Mouse (Mus musculus) layer of hippocampus, adult 9-10 months (tissue): ENCODE results near the gene Plcb1.
A peak's percentile ranks its signal among the peaks of the same experiment; 100 is the strongest.

Source experiments
- DNase-seq: peaks from one replicate; pipeline ENCODE4 v3.0.0; 2022; ENCODE audit warnings: low spot score

Gene Plcb1

DNA sequence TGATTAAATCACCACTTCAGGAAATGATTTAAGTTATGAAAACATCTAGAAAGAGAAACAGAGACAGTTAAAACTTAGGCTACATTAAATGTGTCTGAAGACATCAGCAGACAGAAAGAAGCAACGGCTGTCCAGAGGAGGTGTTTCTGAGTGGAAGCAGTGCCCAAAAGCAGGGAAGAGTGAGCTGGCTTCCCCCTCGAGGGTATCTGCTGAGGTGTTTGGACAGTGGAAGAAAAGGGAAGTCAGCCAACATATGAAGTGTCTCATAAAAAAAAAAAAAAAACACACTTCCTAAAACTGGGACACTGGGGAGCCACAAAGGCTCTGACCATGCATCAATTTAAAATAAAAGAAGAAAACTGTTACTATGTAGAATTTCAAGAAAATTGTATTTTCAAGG, 625.8 kb downstream of the Plcb1 start:
- no peak for DNase-seq

DNA sequence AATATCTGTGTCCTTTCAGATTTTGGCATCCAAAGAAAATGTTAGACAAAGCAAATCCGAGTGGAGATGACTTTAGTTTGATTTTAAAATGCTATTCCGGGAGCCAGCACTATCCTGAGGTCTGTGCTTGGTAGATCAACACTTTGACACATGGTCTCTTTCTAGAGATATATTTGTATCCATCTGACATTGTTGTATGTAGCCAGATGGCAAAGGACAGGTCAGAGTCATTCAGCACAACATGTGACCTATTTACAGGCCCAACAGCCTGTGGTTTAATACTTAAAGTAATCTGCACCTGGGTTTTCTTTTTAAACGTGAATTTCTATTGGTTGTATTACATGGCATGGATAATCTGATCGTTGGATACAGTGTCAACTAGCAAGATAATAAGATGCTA, 629.3 kb downstream of the Plcb1 start:
- no peak for DNase-seq

DNA sequence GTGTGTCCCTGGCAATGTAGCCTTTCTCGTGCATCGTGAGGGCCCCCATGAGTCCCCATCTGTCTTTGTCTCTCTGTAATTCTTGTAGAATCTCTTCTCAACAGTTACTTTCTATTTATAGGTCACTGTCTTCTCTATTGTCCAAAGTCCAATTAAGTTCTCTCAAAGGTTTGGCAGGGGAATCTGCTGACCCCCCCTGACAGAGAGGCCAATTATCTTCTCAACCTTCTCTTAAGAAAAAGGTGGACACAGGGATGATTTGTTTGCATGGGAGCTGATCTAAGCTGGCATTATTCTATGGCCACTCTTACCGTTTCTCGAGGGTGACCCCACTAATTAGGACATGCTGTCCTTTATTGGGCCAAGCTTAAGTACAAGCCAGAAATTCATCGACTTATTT, 633.4 kb downstream of the Plcb1 start:
- no peak for DNase-seq

- no peak for DNase-seq
These were observed 649.2 kb downstream of the Plcb1 start for GRCm38 (mm10) chr2:135434947-135435515.

GRCm38 (mm10) chr2:135439034-135439433, 653.2 kb downstream of the Plcb1 start:
- no peak for DNase-seq

DNA sequence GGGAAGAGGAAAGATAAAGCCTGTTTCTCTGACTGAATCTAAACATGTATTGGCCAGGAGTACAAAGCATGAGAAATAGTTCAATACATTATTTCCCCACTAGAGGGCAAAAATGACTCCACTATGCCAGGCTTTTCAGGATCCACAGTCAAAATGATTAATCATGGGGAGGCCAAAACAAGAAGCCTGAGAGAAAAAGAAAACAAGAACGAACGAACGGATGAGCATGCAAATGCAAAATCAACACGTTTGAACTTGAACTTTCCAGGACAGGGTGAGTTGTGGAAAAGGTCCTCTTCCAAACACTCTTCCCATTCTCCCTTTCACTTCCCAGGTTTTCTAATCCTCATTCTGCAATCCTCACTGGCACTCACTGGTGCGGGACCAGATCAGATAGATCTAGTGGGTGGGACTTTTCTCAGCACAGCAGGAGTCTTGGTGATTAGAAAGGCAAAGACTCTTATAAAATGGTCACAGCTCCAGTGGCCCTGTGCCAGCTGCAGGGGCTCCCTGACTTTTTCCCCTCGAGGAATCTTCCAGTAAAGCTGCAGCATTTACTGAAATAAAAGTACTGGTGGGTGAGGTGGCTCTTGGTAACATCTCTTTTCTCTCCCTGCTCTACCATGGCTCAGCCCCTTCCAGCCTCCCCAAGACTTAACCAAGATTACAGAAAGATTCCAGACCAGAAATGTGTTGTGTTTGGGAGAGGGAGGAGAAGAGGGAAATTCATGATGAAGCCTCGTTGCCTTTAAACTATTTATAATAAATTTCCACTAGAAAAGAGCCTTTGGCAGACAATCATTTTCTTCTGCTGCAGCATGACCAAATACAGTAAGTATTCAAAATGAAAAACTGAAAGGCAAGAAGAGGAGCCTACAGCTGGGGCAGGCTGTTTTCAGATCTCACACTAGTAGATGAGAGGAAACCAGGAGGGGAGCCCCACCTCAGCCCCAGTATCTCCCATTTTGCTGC, 654.0 kb downstream of the Plcb1 start:
- peak; percentile 64 for DNase-seq

GRCm38 (mm10) chr2:135453581-135453980, 667.7 kb downstream of the Plcb1 start:
- DNase-seq: no peak

GRCm38 (mm10) chr2:135454015-135454414, 668.1 kb downstream of the Plcb1 start:
- DNase-seq: no peak

DNA sequence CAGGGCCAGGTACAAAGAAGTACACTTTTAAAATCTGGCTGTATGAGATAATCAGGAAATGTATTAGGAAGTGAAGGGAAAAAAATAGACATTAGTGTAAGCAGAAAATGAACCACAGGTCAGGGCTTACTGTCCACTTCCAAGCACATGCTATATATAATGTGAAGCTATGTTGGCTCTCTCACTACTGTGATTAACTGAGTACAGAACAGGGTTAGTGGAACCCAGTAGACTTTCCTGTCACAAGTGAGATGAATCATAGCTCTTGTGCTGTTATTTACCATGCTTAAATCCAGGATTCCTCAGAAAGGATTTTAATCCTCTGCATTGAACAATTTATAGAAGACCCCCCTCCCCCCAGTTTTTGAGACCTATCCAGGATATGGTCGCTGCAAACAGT, 668.6 kb downstream of the Plcb1 start:
- no peak for DNase-seq

DNA sequence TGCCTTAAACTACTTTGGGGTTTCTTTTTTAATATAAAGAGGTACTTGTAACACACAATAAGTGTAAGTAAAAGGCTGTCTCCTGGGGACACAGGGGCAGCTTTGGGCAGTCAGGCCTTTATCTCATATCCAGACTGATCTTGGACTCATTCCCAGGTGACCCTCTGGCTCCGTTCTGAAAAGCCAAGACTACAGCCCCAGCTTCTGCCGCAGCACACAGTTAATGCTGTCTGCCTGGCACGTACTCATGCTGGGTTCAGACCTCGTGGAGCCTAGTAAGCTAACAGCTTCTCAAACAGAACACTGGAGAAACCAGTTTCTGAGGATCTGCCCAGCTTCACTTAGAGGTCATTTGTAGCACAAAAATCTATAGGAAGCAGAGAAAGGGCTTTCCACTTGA, 682.0 kb downstream of the Plcb1 start:
- DNase-seq: no peak

GRCm38 (mm10) chr2:135474107-135474506, 688.2 kb downstream of the Plcb1 start:
- DNase-seq: no peak

DNA sequence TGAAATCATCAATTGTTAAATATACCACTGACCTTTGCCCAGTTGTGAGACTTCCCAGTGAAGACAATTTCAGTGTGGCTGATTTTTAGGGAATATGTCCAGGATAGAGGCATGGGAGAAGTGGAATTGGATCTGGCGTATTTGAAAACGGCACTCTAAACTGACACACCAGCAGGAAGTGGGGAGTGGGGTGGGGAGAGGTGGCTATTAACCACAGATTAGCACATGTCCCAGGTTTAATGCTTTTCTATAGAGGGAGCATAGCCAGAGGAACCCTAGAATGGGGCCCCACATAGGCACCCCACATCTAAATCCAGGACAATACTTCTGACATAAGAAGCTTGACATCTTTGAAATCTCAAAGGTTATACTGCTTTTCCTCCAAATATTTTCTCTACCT, 699.4 kb downstream of the Plcb1 start:
- no peak for DNase-seq

DNA sequence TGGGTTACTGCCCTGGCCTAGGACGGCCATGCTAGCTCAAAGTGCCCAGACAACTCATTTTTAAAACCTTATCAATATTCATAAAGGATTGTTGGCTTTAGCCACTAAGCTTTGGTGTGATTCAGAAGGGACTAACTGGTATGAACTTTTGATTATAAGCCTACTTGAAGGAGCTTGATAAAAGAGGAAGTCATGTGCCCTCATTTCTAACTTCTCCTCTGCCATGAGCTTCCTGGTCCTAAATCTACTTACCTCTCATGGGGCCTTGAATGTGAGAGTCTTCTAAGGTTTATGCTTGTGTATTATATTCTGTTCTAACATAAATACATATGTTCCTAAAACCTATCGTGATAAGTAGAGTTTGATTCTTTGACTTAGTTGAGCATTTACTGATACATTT, 702.4 kb downstream of the Plcb1 start:
- DNase-seq: no peak

- no peak for DNase-seq
These were observed 703.3 kb downstream of the Plcb1 start for GRCm38 (mm10) chr2:135489127-135489526.

- no peak for DNase-seq
These were observed 706.9 kb downstream of the Plcb1 start for GRCm38 (mm10) chr2:135492777-135493176.

GRCm38 (mm10) chr2:135496553-135496952, 710.7 kb downstream of the Plcb1 start:
- DNase-seq: no peak

DNA sequence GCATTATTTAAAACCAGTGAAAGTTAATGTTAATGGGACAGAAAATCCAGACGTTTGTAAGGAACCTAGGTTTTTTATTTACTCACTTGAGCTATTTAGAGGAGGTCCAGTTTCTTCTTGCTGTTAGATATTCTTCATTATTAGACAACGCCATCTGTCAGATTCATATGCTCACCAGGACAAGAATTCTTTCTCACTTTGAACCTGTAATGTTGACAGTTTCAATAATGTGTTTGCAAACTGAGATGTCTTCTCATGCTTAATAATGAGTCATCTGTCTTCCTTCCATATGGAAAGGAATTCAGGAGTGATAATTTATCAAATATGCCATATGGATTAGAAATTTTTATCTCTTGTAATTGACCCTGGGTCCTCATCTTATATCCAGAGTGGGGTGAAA, 711.4 kb downstream of the Plcb1 start:
- no peak for DNase-seq

DNA sequence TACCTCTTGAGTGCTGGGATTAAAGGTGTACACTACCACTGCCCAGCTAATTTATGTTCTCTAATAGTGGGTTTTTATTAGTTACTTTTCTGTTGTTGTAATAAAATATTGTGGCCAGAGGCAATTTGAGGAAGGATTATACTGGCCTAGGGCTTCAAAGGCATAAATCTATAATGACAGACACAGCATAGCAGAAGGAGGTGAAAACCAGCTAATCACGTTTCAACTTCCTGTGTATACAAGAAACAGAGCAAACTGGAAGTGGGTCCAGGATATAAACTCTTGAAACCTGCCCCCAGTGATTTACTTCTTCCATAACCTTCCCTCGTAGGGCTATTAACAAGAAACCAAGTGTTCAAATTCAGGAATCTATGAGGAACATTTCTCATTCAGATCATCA, 715.0 kb downstream of the Plcb1 start:
- DNase-seq: no peak

- no peak for DNase-seq
These were observed 717.6 kb downstream of the Plcb1 start for GRCm38 (mm10) chr2:135503328-135503997.

DNA sequence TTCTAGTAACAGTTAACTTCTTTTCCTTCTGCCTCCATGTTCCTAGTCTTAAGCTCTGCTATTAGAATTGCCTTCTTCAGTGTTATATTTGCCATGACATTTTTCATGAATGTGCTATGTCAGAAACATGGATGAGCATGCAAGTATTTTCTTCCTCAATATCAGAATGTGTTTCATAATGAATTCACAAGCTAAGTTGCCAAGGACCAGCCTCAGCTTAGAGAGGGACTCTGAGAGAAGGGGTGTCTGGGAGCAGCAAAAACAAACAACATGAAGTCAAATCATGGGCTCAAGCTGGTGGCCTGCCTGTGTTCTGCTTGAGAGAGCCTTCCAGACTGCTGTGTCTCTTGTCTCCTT, 718.1 kb downstream of the Plcb1 start:
- no peak for DNase-seq

GRCm38 (mm10) chr2:135507111-135507510, 721.2 kb downstream of the Plcb1 start:
- no peak for DNase-seq

DNA sequence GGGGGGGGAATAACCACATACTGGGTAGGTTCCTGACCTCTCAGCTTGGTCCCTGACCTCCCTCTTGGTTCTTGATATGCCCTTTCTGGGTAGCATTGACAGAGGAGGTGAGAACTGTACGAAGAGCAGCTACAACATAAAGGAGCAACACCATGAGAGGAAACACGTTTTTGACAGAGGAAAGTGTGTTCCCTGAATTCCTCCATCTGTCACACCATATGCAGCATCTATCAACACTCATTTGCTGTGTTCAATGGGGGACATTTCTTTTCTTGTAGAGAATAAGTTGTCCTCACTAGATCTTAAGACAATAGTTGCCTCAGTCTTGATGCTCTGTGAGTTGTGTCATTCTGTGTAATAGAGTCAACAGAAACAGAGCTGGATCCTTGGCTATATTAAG, 733.1 kb downstream of the Plcb1 start:
- peak; percentile 7 for DNase-seq
